In the genomic region with DNA sequence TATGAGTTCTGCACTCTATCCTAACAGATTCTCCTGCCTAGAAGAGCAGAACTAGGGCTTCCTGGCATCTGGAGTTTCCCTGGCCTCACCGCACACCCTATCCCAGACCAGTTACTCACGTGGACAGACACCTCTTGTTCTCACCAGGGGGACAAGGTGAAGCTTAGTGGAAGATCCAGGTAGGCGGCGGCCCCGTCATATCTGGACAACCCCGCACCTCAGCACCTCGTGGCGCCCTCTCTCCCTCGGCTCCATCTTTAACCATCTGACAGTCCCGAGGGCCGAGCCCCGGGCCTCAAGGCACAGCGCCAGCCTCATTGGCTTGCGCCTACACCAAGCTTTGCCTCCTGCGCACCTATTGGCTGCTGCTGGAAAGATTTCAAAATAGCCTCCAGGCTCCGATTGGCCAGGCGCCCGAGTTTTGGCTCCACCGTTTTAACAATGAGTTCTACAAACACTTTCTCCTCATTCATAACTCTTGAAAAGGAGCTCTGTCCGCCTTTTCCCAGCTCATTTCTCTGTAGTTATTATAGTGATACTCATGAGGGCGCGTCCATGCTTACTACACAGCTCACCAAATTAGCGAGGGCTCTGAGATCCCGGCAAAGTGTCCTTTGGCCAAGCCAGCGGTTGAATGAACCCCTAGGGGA, we compare ENCODE assay signal across 1 mouse cellular context.
A peak's percentile ranks its signal among the peaks of the same experiment; 100 is the strongest.
TF ChIP-seq lines count a peak whose summit lies in the region.

A gene (minus strand): TSS at position 297 of the 650 bp plus-strand sequence.

TF ChIP-seq in CH12.LX, 34 proteins besides CTCF, POLR2A, EP300 and RAD21 (continued from another document):
- TF ChIP-seq UBTF (IDR thresholded peaks at IDR 0.05; ENCODE audit: low read depth, low read length) (no peak), ZMIZ1 (IDR thresholded peaks at IDR 0.05; ENCODE audit: low read depth, low read length) (peak; percentile 96), IRF4 (IDR thresholded peaks at IDR 0.05; ENCODE audit: low read depth, low read length) (0 out of 2 replicates have a peak, but pooled peaks have one; percentile 61), ZNF384 (IDR thresholded peaks at IDR 0.05; ENCODE audit: low read depth, low read length) (no peak), GABPA (IDR thresholded peaks at IDR 0.05; ENCODE audit: insufficient replicate concordance, low read depth, low read length) (no peak), MEF2A (IDR thresholded peaks at IDR 0.05; ENCODE audit: borderline replicate concordance, low read depth, low read length) (no peak; the same call in 1 of the 2 replicates), MAX (IDR thresholded peaks at IDR 0.05; ENCODE audit: low read length) (peak; percentile 97), ELF1 (IDR thresholded peaks at IDR 0.05; ENCODE audit: low read depth, low read length) (0 out of 2 replicates have a peak, but pooled peaks have one; percentile 34), ETS1 (conservative IDR thresholded peaks at IDR 0.05; ENCODE audit: low read depth, low read length) (0 out of 2 replicates have a peak, but pooled peaks have one; percentile 6), USF2 (conservative IDR thresholded peaks at IDR 0.05; ENCODE audit: low read depth, low read length) (no peak), E2F4 (IDR thresholded peaks at IDR 0.05; ENCODE audit: insufficient replicate concordance, low read depth, low read length) (peak; percentile 59; the same call in 1 of the 2 replicates), TCF12 (IDR thresholded peaks at IDR 0.05; ENCODE audit: low read depth, low read length) (peak; percentile 92), JUN (IDR thresholded peaks at IDR 0.05; ENCODE audit: insufficient read depth, low read depth, low read length) (no peak), POLR2AphosphoS2 (IDR thresholded peaks at IDR 0.05; ENCODE audit: low read depth, low read length) (peak; percentile 88), NELFE (IDR thresholded peaks at IDR 0.05; ENCODE audit: low read depth, low read length) (peak; percentile 97), ZC3H11A (IDR thresholded peaks at IDR 0.05; ENCODE audit: low read depth, low read length) (no peak), MAFK (IDR thresholded peaks at IDR 0.05; ENCODE audit: insufficient replicate concordance, low read length) (no peak), SIN3A (IDR thresholded peaks at IDR 0.05; ENCODE audit: low read length) (peak; percentile 92), USF1 (IDR thresholded peaks at IDR 0.05; ENCODE audit: low read depth, low read length) (0 out of 2 replicates have a peak, but pooled peaks have one; percentile 4), NRF1 (IDR thresholded peaks at IDR 0.05; ENCODE audit: low read depth, low read length) (peak; percentile 78), KAT2A (IDR thresholded peaks at IDR 0.05; ENCODE audit: insufficient replicate concordance, low read length) (no peak), CHD2 (IDR thresholded peaks at IDR 0.05; ENCODE audit: low read length) (peak; percentile 78)
